Mouse (Mus musculus) embryonic fibroblast, embryonic 13.5 days (primary cell): Measurements from ENCODE around the gene Lsamp. TPM values are rescaled to one million over a fixed set of nuclear protein-coding genes. Genes with fewer than 3 reads are reported as not detected.
A peak's percentile ranks its signal among the peaks of the same experiment; 100 is the strongest.

Experiments
- H3K27ac ChIP-seq: 2 replicates; pipeline ENCODE4 v1.5.1; 2012; ENCODE audit warnings: low read length, control low read depth, inconsistent platforms; ENCODE audit not compliant: insufficient read depth
- H3K4me1 ChIP-seq: 2 replicates; pipeline ENCODE4 v1.6.1; 2011; ENCODE audit warnings: low read length; ENCODE audit not compliant: control insufficient read depth, insufficient read depth
- H3K4me3 ChIP-seq: 2 replicates; pipeline ENCODE4 v1.5.1; 2011; ENCODE audit warnings: mild to moderate bottlenecking, control low read depth, low read length; ENCODE audit not compliant: insufficient read depth
- CTCF ChIP-seq: IDR thresholded peaks from 2 replicates; pipeline ENCODE4 v1.5.1; 2011; ENCODE audit warnings: mild to moderate bottlenecking, control low read depth, low read length, moderate library complexity, borderline replicate concordance; ENCODE audit not compliant: insufficient read depth
- POLR2A ChIP-seq: IDR thresholded peaks from 2 replicates; pipeline ENCODE4 v1.6.1; 2011; ENCODE audit warnings: low read depth, mild to moderate bottlenecking, control low read depth, low read length, moderate library complexity
- polyA plus RNA-seq: library from polyadenylated mRNA; stranded (reverse); fragments of >200 nt; gene quantifications from 2 replicates; pipeline ENCODE4 v1.2.4, GENCODE M21; 2011; ENCODE audit warnings: low read depth; ENCODE audit not compliant: missing spikeins, insufficient read length

Gene Lsamp
- polyA plus RNA-seq, 1 experiment: 0.40 TPM

GRCm38 (mm10) chr16:42190114-42191045 lies 2206.2 kb downstream of the Lsamp start:
- peak overlapping the region; percentile 47 for H3K4me3 ChIP-seq
- 0 out of 2 replicates have a peak, but pooled peaks cover 4% of the 10 kb centered on the region for H3K4me1 ChIP-seq
- H3K27ac ChIP-seq: peak overlapping the region; percentile 43
- peak; percentile 84 for TF ChIP-seq POLR2A
- peak; percentile 82 for TF ChIP-seq CTCF
